Mouse (Mus musculus) C2C12 (cell line): ENCODE data around the gene Kcnip1. TPM values are rescaled to one million over a fixed set of nuclear protein-coding genes. Genes with fewer than 3 reads are reported as not detected.

ENCODE experiments used
- H3K27me3 ChIP-seq: one replicate; pipeline ENCODE4 v1.6.1; 2011; ENCODE audit not compliant: control insufficient read depth, insufficient read depth, insufficient read length
- H3K36me3 ChIP-seq: one replicate; pipeline ENCODE4 v1.6.1; 2011; ENCODE audit not compliant: control insufficient read depth, insufficient read depth
- H3K4me3 ChIP-seq: one replicate; pipeline ENCODE4 v1.5.1; 2011; ENCODE audit warnings: mild to moderate bottlenecking, control low read depth; ENCODE audit not compliant: poor library complexity, insufficient read depth, severe bottlenecking
- H3K79me2 ChIP-seq: one replicate; pipeline ENCODE4 v1.6.1; 2011; ENCODE audit not compliant: control insufficient read depth, insufficient read depth
- H3K79me3 ChIP-seq: one replicate; pipeline ENCODE4 v1.6.1; 2011; ENCODE audit warnings: low read depth, control low read depth
- H3ac ChIP-seq: one replicate; pipeline ENCODE3; 2011; ENCODE audit warnings: low read depth; ENCODE audit not compliant: control insufficient read depth, insufficient read length
- CEBPB ChIP-seq: IDR thresholded peaks from one replicate; pipeline ENCODE4 v1.6.1; 2011; ENCODE audit warnings: low read depth, mild to moderate bottlenecking, control low read depth, moderate library complexity
- CTCF ChIP-seq: IDR thresholded peaks from one replicate; pipeline ENCODE4 v1.5.1; 2011; ENCODE audit not compliant: control insufficient read depth, insufficient read depth, insufficient read length
- FOSL1 ChIP-seq: IDR thresholded peaks from one replicate; pipeline ENCODE4 v1.8.0; 2011; ENCODE audit warnings: mild to moderate bottlenecking, low read length; ENCODE audit not compliant: poor library complexity, insufficient read depth, severe bottlenecking
- MAX ChIP-seq: IDR thresholded peaks from one replicate; pipeline ENCODE4 v1.6.1; 2011; ENCODE audit warnings: mild to moderate bottlenecking, control low read depth
- MYOD1 ChIP-seq: IDR thresholded peaks from one replicate; pipeline ENCODE4 v1.6.1; 2011; ENCODE audit warnings: low read depth; ENCODE audit not compliant: control insufficient read depth, insufficient read length
- MYOG ChIP-seq: IDR thresholded peaks from one replicate; pipeline ENCODE4 v1.6.1; 2011; ENCODE audit not compliant: control insufficient read depth, insufficient read length; ENCODE audit errors: extremely low read depth
- USF1 ChIP-seq: IDR thresholded peaks from one replicate; pipeline ENCODE4 v1.6.1; 2011; ENCODE audit warnings: low read depth, mild to moderate bottlenecking, control low read depth, moderate library complexity
- polyA plus RNA-seq: library from polyadenylated mRNA; unstranded; fragments of >200 nt; fragmentation: generic; extraction: Trizol; gene quantifications from one replicate; pipeline ENCODE4 v1.2.1, GENCODE M21; 2012; ENCODE audit warnings: missing spikeins

Gene Kcnip1
- polyA plus RNA-seq, 1 experiment = not detected

GRCm38 (mm10) chr11:34001938-34002592, 9.1 kb upstream of the Kcnip1 start:
- H3K79me3 ChIP-seq = no peaks in the 10 kb centered on the region
- no peaks in the 10 kb centered on the region for H3K79me2 ChIP-seq
- H3K36me3 ChIP-seq = no peaks in the 10 kb centered on the region
- no peaks in the 10 kb centered on the region for H3K27me3 ChIP-seq
- TF ChIP-seq MAX = no peak
- no peak for TF ChIP-seq CTCF
- no peak for TF ChIP-seq CEBPB
- no peak for TF ChIP-seq USF1
- no peak for TF ChIP-seq FOSL1
- no peak for TF ChIP-seq MYOD1
- no peak for TF ChIP-seq MYOG
- H3ac ChIP-seq = no peak overlapping the region
- no peak overlapping the region for H3K4me3 ChIP-seq

DNA sequence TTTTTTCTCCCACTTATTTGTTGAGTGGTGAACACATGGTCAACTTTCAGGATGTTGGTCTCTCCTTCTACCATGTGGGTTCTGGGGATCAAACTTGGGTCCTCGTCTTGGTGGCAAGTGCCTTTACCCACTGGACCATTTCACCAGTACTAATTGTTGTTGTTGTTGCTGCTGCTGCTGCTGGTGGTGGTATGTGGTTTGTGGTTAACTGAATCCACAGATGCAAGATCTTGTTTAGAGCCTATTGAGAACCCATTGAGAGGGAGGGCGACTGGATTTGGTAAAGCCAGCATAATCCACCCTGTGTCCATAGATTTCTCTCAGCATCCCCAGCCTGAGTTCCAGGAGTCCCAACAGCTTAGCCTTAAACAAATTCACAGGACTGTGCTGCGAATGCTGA, 7.5 kb upstream of the Kcnip1 start:
- H3K27me3 ChIP-seq = no peaks in the 10 kb centered on the region
- no peak overlapping the region for H3ac ChIP-seq
- H3K36me3 ChIP-seq = no peaks in the 10 kb centered on the region
- no peak for TF ChIP-seq MYOG
- TF ChIP-seq MAX = no peak
- TF ChIP-seq MYOD1 = no peak
- TF ChIP-seq FOSL1 = no peak
- TF ChIP-seq CEBPB = no peak
- no peak for TF ChIP-seq USF1
- no peak for TF ChIP-seq CTCF
- no peaks in the 10 kb centered on the region for H3K79me3 ChIP-seq
- no peaks in the 10 kb centered on the region for H3K79me2 ChIP-seq
- H3K4me3 ChIP-seq = no peak overlapping the region

DNA sequence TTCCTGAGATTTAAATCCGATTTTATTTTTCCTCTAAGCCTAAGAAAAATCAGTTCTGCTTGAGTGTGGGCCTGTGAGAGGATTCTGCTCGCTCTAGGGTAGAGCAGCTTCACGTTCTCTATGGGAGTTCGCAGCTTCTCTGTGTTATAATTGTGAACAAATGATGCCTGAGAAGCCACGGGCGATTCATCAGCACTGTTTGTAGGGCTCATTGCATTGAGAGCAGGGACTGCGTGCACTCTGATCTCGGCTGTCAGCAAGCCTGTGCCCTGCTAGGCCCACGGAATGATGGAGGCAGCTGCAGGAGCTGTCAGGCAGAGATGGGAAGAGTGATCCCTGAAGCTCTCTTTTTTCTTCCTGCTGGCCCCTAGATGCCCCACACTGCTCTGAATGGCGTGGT, 5.3 kb upstream of the Kcnip1 start:
- Histone ChIP-seq H3ac (no peak overlapping the region), H3K79me3 (no peaks in the 10 kb centered on the region), H3K27me3 (no peaks in the 10 kb centered on the region), H3K36me3 (no peaks in the 10 kb centered on the region), H3K4me3 (no peak overlapping the region), H3K79me2 (no peaks in the 10 kb centered on the region)
- TF ChIP-seq FOSL1 (no peak), MYOD1 (no peak), CTCF (no peak), MAX (no peak), MYOG (no peak), USF1 (no peak), CEBPB (no peak)

DNA sequence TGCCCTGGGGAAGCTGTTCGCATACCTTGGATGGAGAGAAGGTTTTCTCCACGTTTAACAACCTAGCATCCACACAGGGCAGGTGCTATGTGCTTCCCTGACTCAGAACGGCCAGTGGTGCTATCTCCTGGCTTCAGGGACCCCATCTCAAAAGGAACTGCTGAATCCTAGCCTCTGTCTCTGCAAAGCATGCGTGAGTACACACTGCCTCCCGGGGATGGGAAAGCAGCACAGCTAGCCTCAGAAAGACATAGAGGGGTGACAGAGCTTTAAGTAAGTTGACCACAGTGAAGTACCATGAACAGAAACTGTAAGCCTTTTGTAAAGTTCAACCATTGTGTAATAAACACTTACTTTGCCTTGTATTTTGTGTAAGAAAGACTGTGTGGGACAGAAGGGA, 544 bp upstream of the Kcnip1 start:
- Histone ChIP-seq H3ac (no peak overlapping the region), H3K36me3 (no peaks in the 10 kb centered on the region), H3K4me3 (no peak overlapping the region), H3K79me2 (no peaks in the 10 kb centered on the region), H3K79me3 (no peaks in the 10 kb centered on the region), H3K27me3 (no peaks in the 10 kb centered on the region)
- TF ChIP-seq CEBPB (no peak), CTCF (no peak), FOSL1 (no peak), MYOD1 (no peak), MAX (no peak), USF1 (no peak), MYOG (no peak)

- TF ChIP-seq FOSL1 (no peak), MYOG (no peak), CTCF (no peak), MYOD1 (no peak), USF1 (no peak), CEBPB (no peak), MAX (no peak)
- H3K4me3 ChIP-seq = no peak overlapping the region
These were observed 3.0 kb downstream of the Kcnip1 start for GRCm38 (mm10) chr11:33990002-33990401.

GRCm38 (mm10) chr11:33986525-33986924, 6.4 kb downstream of the Kcnip1 start:
- no peak for TF ChIP-seq CEBPB
- TF ChIP-seq MYOG = no peak
- TF ChIP-seq USF1 = no peak
- TF ChIP-seq FOSL1 = no peak
- TF ChIP-seq MYOD1 = no peak
- TF ChIP-seq MAX = no peak
- no peak for TF ChIP-seq CTCF
- Histone ChIP-seq H3K4me3 (no peak overlapping the region), H3K36me3 (no peaks in the 10 kb centered on the region)

More at GRCm38 (mm10) chr11:33990002-33990401, 3.0 kb downstream of the Kcnip1 start:
- Histone ChIP-seq H3ac (no peak overlapping the region), H3K27me3 (no peaks in the 10 kb centered on the region), H3K79me3 (no peaks in the 10 kb centered on the region), H3K79me2 (no peaks in the 10 kb centered on the region), H3K36me3 (no peaks in the 10 kb centered on the region)

More at GRCm38 (mm10) chr11:33986525-33986924, 6.4 kb downstream of the Kcnip1 start:
- Histone ChIP-seq H3K79me2 (no peaks in the 10 kb centered on the region), H3ac (no peak overlapping the region), H3K79me3 (no peaks in the 10 kb centered on the region), H3K27me3 (no peaks in the 10 kb centered on the region)
